ENCODE assay signal across 24 mouse cellular contexts in the genomic region with DNA sequence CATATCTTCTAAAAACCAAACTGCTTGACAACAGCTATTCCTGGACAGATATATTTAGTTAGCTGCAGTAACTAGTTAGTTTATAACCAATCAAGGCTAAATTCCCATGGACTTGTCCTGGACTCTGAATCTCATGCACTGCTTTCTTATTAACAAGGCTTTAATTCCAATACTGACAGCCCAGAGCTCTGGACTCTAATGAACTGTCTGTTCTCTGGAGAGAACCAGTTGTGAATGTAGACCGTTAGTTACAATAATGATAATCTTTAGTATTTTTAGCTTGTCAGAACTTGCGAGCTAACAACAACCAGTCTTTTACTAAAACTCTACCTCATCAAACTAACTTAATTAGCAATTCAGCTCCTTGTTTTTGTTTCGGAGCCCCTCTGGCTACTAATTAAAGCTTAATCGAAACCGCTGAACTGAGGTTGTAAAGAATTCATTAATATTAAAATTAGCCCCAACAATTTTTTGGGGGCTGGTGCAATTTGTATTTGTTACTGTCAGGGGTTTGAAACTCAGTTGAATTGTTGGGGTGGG.
DNase-seq lines count a peak whose midpoint lies in the region; ATAC-seq and TF ChIP-seq lines count a peak whose summit lies in the region.
"Had no signal": no experiment of that assay in that cellular context is flagged by ENCODE, and none has a peak within 500 bp of the region (broad histone marks: within the 10 kb centered on the region; RNA-seq: fewer than 3 reads in every experiment).

No protein-coding gene starts in this region.

- H3K9ac ChIP-seq in forebrain, embryonic 14.5 days (ENCODE audit: low read length): no peak overlapping the region
- H3K9ac ChIP-seq: heart, embryonic 12.5 days; heart, embryonic 15.5 days; hindbrain, embryonic 14.5 days had no signal

- peak; percentile 59 for DNase-seq in forebrain, embryonic 14.5 days (ENCODE audit: low spot score)
- DNase-seq in forebrain, embryonic 10.5 days (ENCODE audit: extremely low spot score, low spot score): no peak
- DNase-seq in kidney, adult 9 months: peak; percentile 1
- no peak for DNase-seq in kidney, postnatal 10 days
- peak; percentile 70 for DNase-seq in brain, embryonic 14.5 days (ENCODE audit: low read depth)
- peak; percentile 11 for DNase-seq in retina, embryonic 14.5 days (ENCODE audit: low spot score)
- no peak for DNase-seq in cerebellum, adult 8-10 months
- DNase-seq: adrenal gland, adult 2 months; adrenal gland, postnatal 14 days; cerebellum, adult 11-12 months; cerebellum, adult 9-10 months; cerebellum, postnatal 14 days; gastrocnemius, postnatal 25 days; heart, adult 18-20 months; heart, postnatal 10 days; heart, postnatal 36 days had no signal

- H3K36me3 ChIP-seq in forebrain, embryonic 14.5 days (ENCODE audit: control insufficient read depth, insufficient read depth, low read length): no peaks in the 10 kb centered on the region
- no peaks in the 10 kb centered on the region for H3K36me3 ChIP-seq in forebrain, embryonic 10.5 days (replicated peaks)
- H3K36me3 ChIP-seq: heart, embryonic 12.5 days; heart, embryonic 15.5 days; hindbrain, embryonic 10.5 days had no signal

- peak overlapping the region; percentile 34; the same call in 1 of the 2 replicates for H3K4me2 ChIP-seq in forebrain, embryonic 14.5 days (ENCODE audit: low read length)
- H3K4me2 ChIP-seq: heart, embryonic 12.5 days; heart, embryonic 15.5 days; hindbrain, embryonic 14.5 days had no signal

- H3K9me3 ChIP-seq in forebrain, embryonic 14.5 days (replicated peaks; ENCODE audit: control insufficient read depth, low read length): no peaks in the 10 kb centered on the region
- H3K9me3 ChIP-seq in forebrain, embryonic 10.5 days: no peaks in the 10 kb centered on the region
- H3K9me3 ChIP-seq: heart, embryonic 12.5 days; heart, embryonic 15.5 days; hindbrain, embryonic 10.5 days had no signal

- TF ChIP-seq CTCF in brain, embryonic 14.5 days (IDR thresholded peaks at IDR 0.05; ENCODE audit: borderline replicate concordance, extremely low read depth, insufficient read depth, insufficient read length): no peak

- no peak overlapping the region for H3K27ac ChIP-seq in forebrain, embryonic 14.5 days (ENCODE audit: low read depth, low read length)
- no peak overlapping the region for H3K27ac ChIP-seq in forebrain, embryonic 10.5 days
- H3K27ac ChIP-seq: heart, embryonic 15.5 days; hindbrain, embryonic 10.5 days; hindbrain, embryonic 14.5 days; hindbrain, postnatal 0 days had no signal

- H3K27me3 ChIP-seq in forebrain, embryonic 14.5 days (replicated peaks; ENCODE audit: control insufficient read depth, insufficient read depth, low read length): no peaks in the 10 kb centered on the region
- no peaks in the 10 kb centered on the region for H3K27me3 ChIP-seq in forebrain, embryonic 10.5 days (ENCODE audit: poor library complexity, severe bottlenecking)
- H3K27me3 ChIP-seq: heart, embryonic 12.5 days; heart, embryonic 15.5 days had no signal

- 8% methylated on average over 5 of the region's 5 CpGs for WGBS in forebrain, embryonic 14.5 days
- WGBS in forebrain, embryonic 10.5 days: 48% methylated on average over 5 of the region's 5 CpGs

- ATAC-seq in forebrain, embryonic 14.5 days: peak; percentile 52
- ATAC-seq: CD4-positive, CD25-positive, alpha-beta regulatory T cell, adult 4 months; hindbrain, postnatal 0 days; inflammation-experienced regulatory T-cells, adult 6 months; intestine, embryonic 16.5 days had no signal

- no peaks in the 10 kb centered on the region for H3K4me1 ChIP-seq in forebrain, embryonic 14.5 days (ENCODE audit: control insufficient read depth, insufficient read depth, low read length)
- H3K4me1 ChIP-seq in forebrain, embryonic 10.5 days: peaks cover 22% of the 10 kb centered on the region
- H3K4me1 ChIP-seq: heart, embryonic 12.5 days; heart, embryonic 15.5 days; hindbrain, embryonic 10.5 days had no signal

- no peak for TF ChIP-seq POLR2A in brain, embryonic 14.5 days (IDR thresholded peaks at IDR 0.05; ENCODE audit: borderline replicate concordance, extremely low read depth, insufficient read depth, insufficient read length, poor library complexity, severe bottlenecking)

- H3K4me3 ChIP-seq in forebrain, embryonic 14.5 days (ENCODE audit: low read depth, low read length): no peak overlapping the region
- H3K4me3 ChIP-seq in forebrain, embryonic 10.5 days: no peak overlapping the region
- H3K4me3 ChIP-seq: heart, embryonic 12.5 days; heart, embryonic 15.5 days; hindbrain, embryonic 10.5 days had no signal

Comparison
In these comparisons a context has a peak if more than half of its experiments do, and no peak if none do; other contexts are left out.
1. DNase-seq: peak in forebrain, embryonic 14.5 days (single experiment), kidney, adult 9 months (single experiment), brain, embryonic 14.5 days (single experiment) and retina, embryonic 14.5 days (single experiment); none in forebrain, embryonic 10.5 days (single experiment), kidney, postnatal 10 days (single experiment) and cerebellum, adult 8-10 months (single experiment).